Mouse (Mus musculus) hindbrain, embryonic 10.5 days (tissue): ENCODE measurements at regions not wholly inside any gene's neighbourhood (a gene's known extent, or its start where the extent isn't known, plus 50 kb on each side); places are given as distances from the start of the nearest gene placed in this dataset.

Source experiments
- DNase-seq: peaks from one replicate; pipeline ENCODE4 v3.0.0-alpha.2; 2017; ENCODE audit warnings: low spot score
- H3K27ac ChIP-seq: fragments of 300-500 bp; sonication (generic); 2 replicates; pipeline ENCODE4 v1.5.1; 2016; ENCODE audit warnings: mild to moderate bottlenecking, moderate library complexity
- H3K27me3 ChIP-seq: fragments of 300-500 bp; sonication (generic); 2 replicates; pipeline ENCODE4 v1.6.1; 2016; ENCODE audit warnings: mild to moderate bottlenecking; ENCODE audit not compliant: poor library complexity, insufficient read depth, severe bottlenecking
- H3K36me3 ChIP-seq: fragments of 300-500 bp; sonication (generic); 2 replicates; pipeline ENCODE4 v1.6.1; 2016; ENCODE audit warnings: mild to moderate bottlenecking, moderate library complexity
- H3K4me1 ChIP-seq: fragments of 300-500 bp; sonication (generic); replicated peaks from 2 replicates; pipeline ENCODE4 v1.6.1; 2016; ENCODE audit warnings: mild to moderate bottlenecking
- H3K4me3 ChIP-seq: fragments of 300-500 bp; sonication (generic); 2 replicates; pipeline ENCODE4 v1.5.1; 2016; ENCODE audit warnings: mild to moderate bottlenecking, moderate library complexity
- H3K9me3 ChIP-seq: fragments of 300-500 bp; sonication (generic); 2 replicates; pipeline ENCODE4 v1.6.1; 2016; ENCODE audit warnings: mild to moderate bottlenecking, moderate library complexity
- WGBS: fragments of 180-500 bp; shearing (Covaris S2); methylation state at CpG from one replicate; pipeline ENCODE4 v1.1.7; 2016; 5-methylcytosine and 5-hydroxymethylcytosine counted together

DNA sequence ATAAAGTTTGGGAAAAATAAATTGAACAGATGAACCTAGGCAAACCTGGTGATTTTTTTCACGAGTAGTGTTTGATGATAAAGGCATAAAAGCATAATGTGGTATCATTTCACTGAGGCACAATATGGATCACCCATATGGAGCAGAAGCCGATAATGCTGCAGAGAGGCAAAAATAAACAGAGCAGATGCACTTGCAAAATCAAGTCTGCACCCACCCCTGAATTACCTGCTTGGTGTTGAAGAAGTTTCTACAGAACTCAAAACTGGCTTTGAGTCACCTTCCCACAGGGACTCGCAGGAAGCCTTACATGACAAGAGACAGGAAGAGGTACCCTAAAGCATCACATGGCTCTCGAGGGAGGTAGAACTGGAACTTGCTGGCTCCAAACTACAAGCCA is 328.1 kb downstream of the Rnf144a start:
- Histone ChIP-seq H3K27ac (no peak overlapping the region), H3K36me3 (no peaks in the 10 kb centered on the region), H3K4me1 (no peaks in the 10 kb centered on the region), H3K27me3 (no peaks in the 10 kb centered on the region), H3K4me3 (no peak overlapping the region), H3K9me3 (no peaks in the 10 kb centered on the region)
- 91% methylated on average over 4 of the region's 4 CpGs for WGBS
- no peak for DNase-seq

DNA sequence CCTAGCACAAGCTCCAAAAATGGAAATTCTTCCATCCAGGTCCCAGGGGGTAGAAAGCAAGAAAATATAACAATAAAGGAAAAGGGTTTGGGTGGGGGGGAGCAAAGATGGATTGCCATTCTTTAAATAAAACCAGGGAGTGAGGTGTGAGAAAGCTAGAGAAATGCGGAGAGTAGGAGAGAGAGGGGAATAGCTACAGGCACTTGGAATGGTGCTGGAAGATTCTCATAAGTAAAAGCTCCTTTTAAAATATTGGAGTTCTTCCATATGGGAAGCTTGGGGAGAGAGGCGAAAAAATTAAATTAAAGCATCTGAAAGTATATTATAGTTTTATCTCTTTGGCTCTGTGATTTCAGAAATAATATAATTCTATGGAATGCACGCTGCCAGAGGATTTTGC is 328.6 kb downstream of the Rnf144a start:
- H3K9me3 ChIP-seq, result no peaks in the 10 kb centered on the region
- no peaks in the 10 kb centered on the region for H3K4me1 ChIP-seq
- no peak overlapping the region for H3K27ac ChIP-seq
- WGBS, result 89% methylated on average over 3 of the region's 3 CpGs
- H3K27me3 ChIP-seq, result no peaks in the 10 kb centered on the region
- no peaks in the 10 kb centered on the region for H3K36me3 ChIP-seq
- DNase-seq, result no peak
- no peak overlapping the region for H3K4me3 ChIP-seq

DNA sequence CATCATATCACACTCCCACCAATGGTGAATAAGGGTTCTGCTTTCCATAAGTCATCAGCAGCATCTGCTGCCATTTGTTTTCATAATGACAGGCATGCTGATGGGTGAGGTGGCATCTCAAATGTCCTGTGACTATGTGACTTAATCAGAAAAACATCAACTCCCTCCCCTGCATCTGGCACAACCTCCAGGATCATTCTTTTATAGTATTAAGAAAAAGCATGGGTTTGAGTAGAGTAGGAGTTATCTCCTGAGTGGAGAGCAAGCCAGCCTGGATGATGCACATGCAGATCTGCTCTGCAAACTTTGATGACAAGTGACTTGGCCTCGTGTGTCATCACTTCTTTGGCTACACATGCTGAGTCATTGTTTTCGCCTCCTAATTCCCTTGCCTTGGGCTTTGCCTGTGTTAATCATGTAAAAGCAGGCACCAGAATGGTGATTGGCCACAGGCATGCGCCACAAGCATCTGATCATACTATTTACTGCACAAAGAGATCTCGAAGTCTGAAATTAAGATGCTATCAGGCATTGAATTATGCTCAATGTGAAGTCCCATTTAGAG is 335.9 kb downstream of the Rnf144a start:
- DNase-seq, result no peak
- no peaks in the 10 kb centered on the region for H3K9me3 ChIP-seq

DNA sequence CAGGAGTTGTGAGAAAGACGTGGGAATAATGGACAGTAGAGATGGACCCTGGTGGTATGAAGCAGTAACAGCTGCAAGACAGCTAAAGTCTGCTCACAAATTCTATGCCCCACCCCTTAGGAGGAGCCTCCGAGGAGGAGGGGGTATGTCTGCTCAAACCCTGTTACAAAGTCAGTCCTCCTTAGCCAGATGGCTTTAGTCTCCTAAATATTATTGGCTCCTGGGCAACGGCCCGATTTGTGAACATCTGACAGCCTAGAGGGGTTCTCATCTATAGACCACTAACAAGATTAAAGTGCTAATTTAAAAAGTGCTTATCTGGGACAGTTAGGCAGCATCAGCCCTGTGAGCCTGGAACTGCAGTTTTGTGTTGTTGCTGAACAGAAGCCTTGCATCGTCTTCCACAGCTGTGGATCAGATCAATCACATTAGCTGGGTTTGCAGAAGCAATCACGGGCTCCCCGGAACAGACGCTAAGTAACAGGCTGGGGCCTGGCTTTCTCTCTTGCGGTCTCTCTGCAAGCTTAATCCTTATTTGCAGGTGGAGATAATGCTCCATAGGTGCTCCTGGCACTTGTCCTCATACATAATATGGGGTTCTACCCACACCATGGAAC is 339.3 kb downstream of the Rnf144a start:
- H3K27ac ChIP-seq, result no peak overlapping the region
- no peaks in the 10 kb centered on the region for H3K27me3 ChIP-seq
- no peaks in the 10 kb centered on the region for H3K36me3 ChIP-seq
- no peaks in the 10 kb centered on the region for H3K9me3 ChIP-seq
- no peak overlapping the region for H3K4me3 ChIP-seq
- DNase-seq, result no peak
- peaks cover 6% of the 10 kb centered on the region; the same call in 1 of the 2 replicates for H3K4me1 ChIP-seq
- 49% methylated on average over 9 of the region's 9 CpGs for WGBS

More for the DNA sequence above, 335.9 kb downstream of the Rnf144a start:
- WGBS, result 70% methylated on average over 4 of the region's 4 CpGs
- H3K36me3 ChIP-seq, result no peaks in the 10 kb centered on the region
- no peak overlapping the region for H3K4me3 ChIP-seq
- peaks cover 6% of the 10 kb centered on the region; the same call in 1 of the 2 replicates for H3K4me1 ChIP-seq
- H3K27ac ChIP-seq, result no peak overlapping the region
- no peaks in the 10 kb centered on the region for H3K27me3 ChIP-seq

DNA sequence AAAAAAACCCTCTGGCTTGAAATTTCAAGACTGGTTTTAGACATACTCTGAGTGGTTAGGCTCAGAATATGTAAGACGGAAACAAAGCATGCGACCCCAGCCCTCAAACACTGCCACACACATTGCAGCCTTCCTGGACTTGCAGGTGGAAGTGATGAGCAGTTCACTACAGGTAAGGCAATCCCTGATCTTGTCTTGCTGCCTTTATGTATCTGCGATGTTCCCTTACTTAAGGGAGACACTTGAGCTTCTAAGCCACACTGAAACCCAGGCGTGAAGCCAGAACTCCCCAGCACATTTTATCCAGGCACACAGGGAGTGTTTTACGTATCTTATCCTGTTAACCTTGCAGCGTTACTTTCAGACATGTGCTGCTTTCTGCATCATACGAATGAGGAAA is 342.9 kb downstream of the Rnf144a start:
- Histone ChIP-seq H3K36me3 (no peaks in the 10 kb centered on the region), H3K27ac (no peak overlapping the region), H3K27me3 (peaks cover 22% of the 10 kb centered on the region), H3K9me3 (no peaks in the 10 kb centered on the region), H3K4me3 (no peak overlapping the region), H3K4me1 (peaks cover 21% of the 10 kb centered on the region)
- no peak for DNase-seq
- WGBS, result 89% methylated on average over 7 of the region's 7 CpGs

DNA sequence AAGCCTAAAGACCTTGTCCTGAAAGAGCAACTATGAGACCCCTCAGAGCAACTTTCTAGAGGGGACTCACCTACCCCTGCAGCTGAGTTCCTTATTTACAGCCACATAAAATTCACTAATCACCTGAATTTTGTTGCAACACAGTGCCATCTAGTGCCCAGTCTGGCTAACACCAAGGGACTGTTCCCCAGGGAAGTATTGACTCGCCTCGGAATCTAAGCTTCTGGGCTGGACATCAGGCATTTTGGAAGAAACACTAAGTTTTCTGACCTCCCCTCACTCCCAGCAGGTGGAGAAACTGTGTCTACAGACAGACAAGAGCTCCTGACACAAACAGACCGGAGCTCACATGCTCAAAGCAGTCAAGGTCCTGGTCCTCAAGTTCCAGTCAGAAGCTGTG is 343.4 kb downstream of the Rnf144a start:
- H3K4me1 ChIP-seq, result peaks cover 21% of the 10 kb centered on the region
- no peaks in the 10 kb centered on the region for H3K9me3 ChIP-seq
- peaks cover 22% of the 10 kb centered on the region for H3K27me3 ChIP-seq
- WGBS, result 9% methylated on average over 3 of the region's 3 CpGs
- H3K27ac ChIP-seq, result no peak overlapping the region
- DNase-seq, result peak; percentile 63
- H3K4me3 ChIP-seq, result no peak overlapping the region
- no peaks in the 10 kb centered on the region for H3K36me3 ChIP-seq

DNA sequence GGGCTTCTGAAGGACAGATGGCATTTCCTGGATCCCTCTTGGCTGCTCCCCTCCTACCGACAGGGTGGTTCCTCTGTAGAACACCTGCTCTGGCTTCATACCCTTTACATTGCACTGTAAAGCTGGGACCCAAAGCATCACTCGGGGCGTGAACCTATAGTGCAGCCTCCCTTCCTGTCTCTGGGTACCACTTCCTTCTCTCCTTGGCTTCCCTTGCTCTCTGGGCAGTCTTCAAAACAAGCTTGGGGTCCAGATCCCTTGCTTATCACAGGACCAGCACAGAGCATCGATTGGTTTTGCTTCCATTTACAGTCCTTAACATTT is 346.4 kb downstream of the Rnf144a start:
- H3K36me3 ChIP-seq, result no peaks in the 10 kb centered on the region
- peak overlapping the region; percentile 46 for H3K4me3 ChIP-seq
- H3K9me3 ChIP-seq, result no peaks in the 10 kb centered on the region
- H3K4me1 ChIP-seq, result peaks cover 15% of the 10 kb centered on the region
- WGBS, result 38% methylated on average over 4 of the region's 4 CpGs
- no peak for DNase-seq
- peaks cover 22% of the 10 kb centered on the region for H3K27me3 ChIP-seq
- peak overlapping the region; percentile 70 for H3K27ac ChIP-seq

DNA sequence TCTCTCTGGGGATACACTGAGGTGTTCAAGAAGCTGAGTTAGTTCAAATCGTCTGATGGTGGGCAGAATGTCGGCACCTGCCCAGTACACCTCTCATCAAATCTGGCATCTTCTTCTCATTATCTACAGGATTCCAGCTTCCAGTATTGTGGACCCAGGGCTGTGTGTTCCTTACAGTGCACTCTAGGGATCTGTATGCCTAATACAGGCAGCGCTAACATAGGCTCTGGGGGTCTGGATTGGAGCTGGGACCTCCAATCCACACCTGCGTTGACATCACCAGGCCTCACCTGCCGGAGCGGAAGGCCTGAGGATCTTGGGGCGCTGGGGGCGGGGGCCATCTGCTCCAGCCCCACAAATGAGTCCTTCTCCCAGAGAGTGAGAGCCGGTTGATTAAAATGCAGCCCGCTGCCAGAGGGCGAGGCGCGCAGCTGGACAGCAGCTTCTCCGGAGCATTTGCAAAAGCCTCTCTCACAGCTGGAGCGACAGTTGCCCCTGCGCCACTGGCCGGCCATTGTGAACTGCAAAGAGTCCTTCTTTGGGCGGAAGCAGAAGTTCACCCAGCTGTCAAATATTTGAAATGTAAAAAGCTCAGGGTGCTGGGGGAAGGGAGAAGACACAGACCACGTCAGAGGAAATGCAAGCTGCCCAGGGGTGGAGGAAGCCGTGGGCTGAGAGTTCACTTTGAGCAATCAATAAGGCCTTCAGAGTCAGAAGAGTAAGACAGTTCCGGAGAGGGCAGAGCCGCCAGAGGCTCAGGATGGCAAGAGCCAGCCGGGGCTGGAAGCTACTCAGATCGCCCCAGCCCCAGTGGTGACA is 347.0 kb downstream of the Rnf144a start:
- Histone ChIP-seq H3K9me3 (no peaks in the 10 kb centered on the region), H3K27me3 (peaks cover 22% of the 10 kb centered on the region), H3K4me1 (peaks cover 15% of the 10 kb centered on the region), H3K4me3 (peak overlapping the region; percentile 46), H3K36me3 (no peaks in the 10 kb centered on the region), H3K27ac (peak overlapping the region; percentile 70)
- 6% methylated on average over 24 of the region's 24 CpGs for WGBS
- peak; percentile 56 for DNase-seq

DNA sequence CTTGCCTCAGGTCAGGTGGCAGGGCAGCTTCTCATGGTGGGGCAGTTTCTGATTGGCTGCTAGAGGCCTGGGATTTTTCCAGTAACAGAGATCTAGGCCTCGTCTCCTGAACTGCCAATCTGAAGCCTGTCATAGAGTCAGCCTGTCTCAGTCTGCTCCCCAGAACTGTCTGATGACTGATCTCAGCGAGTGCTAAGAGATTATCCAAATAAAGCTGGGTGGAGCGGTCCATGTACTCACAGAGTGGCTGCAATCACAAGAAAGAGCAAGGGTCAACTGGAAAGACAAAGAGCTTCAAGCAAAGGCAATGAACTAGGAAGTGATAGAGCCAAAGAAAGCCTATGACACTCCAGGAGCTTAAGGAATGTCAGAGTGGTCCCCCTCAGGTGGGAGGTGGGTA is 354.7 kb downstream of the Rnf144a start:
- WGBS, result 39% methylated on average over 3 of the region's 3 CpGs
- Histone ChIP-seq H3K36me3 (no peaks in the 10 kb centered on the region), H3K4me3 (no peak overlapping the region), H3K27ac (no peak overlapping the region), H3K9me3 (no peaks in the 10 kb centered on the region), H3K27me3 (no peaks in the 10 kb centered on the region), H3K4me1 (peaks cover 7% of the 10 kb centered on the region)
- DNase-seq, result no peak

DNA sequence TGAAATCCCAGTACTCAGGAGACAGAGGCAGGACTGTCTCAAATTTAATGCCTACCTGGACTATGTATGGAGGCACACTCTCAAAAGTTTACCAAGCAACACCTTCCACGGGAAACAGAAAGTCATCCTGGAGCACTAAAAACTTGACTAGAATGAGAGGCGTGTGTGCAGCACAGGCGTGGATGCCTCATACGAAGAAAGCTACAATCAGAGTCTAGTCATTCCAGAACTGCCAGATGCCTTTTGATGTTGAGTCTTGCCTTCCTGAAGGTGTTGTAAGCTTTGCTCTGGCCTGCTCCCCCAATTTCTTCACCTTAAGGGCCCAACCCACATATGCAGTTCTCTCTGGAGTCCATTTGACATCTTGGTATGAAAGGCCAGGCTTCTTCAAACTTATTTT is 356.0 kb downstream of the Rnf144a start:
- no peak for DNase-seq
- 93% methylated on average over 4 of the region's 4 CpGs for WGBS
- Histone ChIP-seq H3K27me3 (no peaks in the 10 kb centered on the region), H3K36me3 (no peaks in the 10 kb centered on the region), H3K4me3 (no peak overlapping the region), H3K9me3 (no peaks in the 10 kb centered on the region), H3K27ac (no peak overlapping the region), H3K4me1 (peaks cover 7% of the 10 kb centered on the region)

DNA sequence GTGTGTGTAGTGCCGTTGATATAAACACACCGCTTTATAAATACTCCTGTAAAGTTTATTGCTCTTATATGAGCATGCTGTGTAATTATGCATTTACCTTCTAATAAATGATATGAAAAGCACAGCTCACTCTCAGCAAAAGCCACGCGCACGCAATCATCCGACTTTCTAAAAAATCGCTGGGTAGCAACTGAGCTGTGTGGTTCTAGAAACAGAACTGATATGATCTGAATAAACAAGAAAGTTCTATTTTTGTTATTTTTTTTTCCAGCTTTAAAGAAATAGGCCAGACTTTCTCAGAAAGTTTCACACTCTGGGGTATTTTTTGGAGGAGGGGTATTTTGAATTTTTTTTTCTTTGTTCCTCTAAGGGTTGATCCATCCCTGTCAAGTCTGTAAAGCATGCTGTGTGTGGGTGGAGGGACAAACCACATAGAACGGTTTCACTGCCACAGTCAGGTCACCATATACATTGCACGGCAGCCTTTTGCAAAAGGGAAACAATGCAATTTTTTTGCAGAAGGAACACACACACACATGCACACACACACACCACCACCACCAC is 357.5 kb downstream of the Rnf144a start:
- Histone ChIP-seq H3K27me3 (no peaks in the 10 kb centered on the region), H3K4me1 (peaks cover 7% of the 10 kb centered on the region), H3K36me3 (no peaks in the 10 kb centered on the region), H3K9me3 (no peaks in the 10 kb centered on the region), H3K4me3 (no peak overlapping the region), H3K27ac (no peak overlapping the region)
- WGBS, result 91% methylated on average over 9 of the region's 9 CpGs
- no peak for DNase-seq

DNA sequence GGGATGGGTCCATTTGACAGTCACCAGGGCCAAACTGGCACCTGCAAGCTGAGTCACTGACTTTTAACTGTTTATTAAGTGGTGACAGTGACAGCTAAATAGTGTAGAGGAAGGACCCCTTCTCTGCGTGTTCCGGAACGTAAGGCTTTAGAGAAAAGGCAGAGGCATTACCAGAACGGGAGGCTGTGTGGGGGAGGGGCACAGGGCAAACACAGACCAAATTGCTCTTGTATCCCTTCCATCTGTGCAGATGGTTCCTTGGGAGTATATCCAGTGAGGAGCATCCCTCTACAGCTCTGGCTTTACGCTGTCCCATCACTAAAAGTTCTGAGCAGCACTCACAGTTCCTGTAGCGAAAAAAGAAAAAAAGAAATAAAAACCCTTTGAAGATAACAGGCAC is 368.1 kb downstream of the Rnf144a start:
- no peaks in the 10 kb centered on the region for H3K36me3 ChIP-seq
- no peaks in the 10 kb centered on the region for H3K27me3 ChIP-seq
- no peaks in the 10 kb centered on the region for H3K4me1 ChIP-seq
- H3K4me3 ChIP-seq, result no peak overlapping the region
- no peak overlapping the region for H3K27ac ChIP-seq
- 89% methylated on average over 6 of the region's 6 CpGs for WGBS
- no peaks in the 10 kb centered on the region for H3K9me3 ChIP-seq
- DNase-seq, result no peak

DNA sequence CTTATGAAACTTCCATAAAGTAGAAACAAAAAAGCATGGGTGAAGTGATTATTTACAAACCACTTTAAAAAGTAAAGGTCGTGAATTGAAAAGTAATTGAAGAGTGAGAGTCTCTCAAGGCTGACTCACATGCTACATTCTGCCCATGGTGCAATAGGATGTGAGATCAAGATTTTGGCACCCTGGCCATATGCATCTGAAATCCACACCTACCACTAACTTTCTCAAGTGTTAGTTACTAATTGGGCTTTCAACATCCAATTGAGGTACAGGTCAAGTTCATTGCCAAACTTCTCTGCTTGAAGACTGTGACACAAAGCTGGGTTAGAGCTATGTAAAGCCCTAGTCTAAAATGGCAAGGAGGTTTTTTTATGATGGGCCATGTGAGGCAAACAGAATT is 369.7 kb downstream of the Rnf144a start:
- no peaks in the 10 kb centered on the region for H3K9me3 ChIP-seq
- H3K36me3 ChIP-seq, result no peaks in the 10 kb centered on the region
- H3K4me1 ChIP-seq, result no peaks in the 10 kb centered on the region
- H3K27ac ChIP-seq, result no peak overlapping the region
- no peaks in the 10 kb centered on the region for H3K27me3 ChIP-seq
- WGBS, result 92% methylated on average over 1 of the region's 1 CpGs
- no peak overlapping the region for H3K4me3 ChIP-seq
- DNase-seq, result no peak
